Mouse (Mus musculus) T-helper 2 cell (primary cell): ENCODE results near the gene Sec1.

Source experiments
- in situ Hi-C: fragments of 300-600 bp; cut with MboI, MseI; formaldehyde crosslinking; loops from one replicate; pipeline ENCODE4 v1.15.1; 2025; ENCODE audit warnings: high pct_unique_total_duplicates

Gene Sec1

DNA sequence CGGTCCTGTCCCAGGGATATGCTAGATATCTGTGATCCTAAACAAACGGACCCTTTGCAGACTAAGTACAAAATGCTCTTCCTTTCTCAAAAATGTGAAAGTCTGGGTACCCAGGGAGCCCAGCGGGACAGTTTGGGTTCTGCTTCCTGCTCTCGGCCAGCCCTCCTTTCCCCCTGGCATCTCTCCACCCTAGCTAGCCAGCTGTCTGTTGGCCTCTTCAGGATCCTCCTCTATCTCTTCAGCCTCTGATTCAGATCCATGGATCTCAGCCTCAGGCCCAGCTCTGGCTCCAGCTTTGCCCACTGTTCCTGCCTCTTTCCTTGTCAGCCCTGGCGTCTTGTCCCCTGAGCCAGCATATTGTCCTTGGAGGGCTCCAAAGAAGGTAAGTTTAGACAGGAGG lies 52.1 kb downstream of the Sec1 start:
- in situ Hi-C loops = no loop called here

DNA sequence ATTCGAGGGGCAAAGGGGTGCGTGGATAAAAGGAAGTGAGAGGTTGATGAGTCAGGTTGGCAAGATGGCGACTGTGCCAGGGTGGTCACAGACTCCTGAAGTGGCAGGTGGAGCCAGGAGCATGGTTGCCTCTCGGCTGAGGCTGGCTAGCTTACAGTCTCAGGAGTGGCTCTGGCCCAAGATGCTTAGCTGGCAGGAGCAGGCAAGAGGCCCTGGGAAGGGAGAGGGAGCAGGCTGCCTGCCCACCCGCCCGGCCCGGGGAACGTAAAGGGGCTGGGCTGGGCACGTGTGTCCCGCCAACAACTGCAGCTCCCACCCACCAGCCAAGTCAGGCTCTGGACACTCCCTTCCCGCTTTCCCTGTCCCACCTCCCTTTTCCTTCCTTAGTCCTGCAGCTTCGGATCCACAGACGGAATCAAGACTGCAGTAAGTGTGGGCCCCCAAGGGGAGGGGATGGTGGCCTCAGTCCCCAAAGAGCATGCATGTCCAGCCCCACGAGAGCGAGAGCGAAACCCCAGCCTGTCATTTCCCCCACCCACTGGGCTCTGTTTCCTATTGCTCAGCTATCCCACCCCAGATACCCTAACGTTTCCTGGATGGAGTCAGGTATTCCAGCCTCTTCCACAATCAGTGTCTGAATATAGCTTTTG lies 52.7 kb downstream of the Sec1 start:
- in situ Hi-C loops = no loop called here

DNA sequence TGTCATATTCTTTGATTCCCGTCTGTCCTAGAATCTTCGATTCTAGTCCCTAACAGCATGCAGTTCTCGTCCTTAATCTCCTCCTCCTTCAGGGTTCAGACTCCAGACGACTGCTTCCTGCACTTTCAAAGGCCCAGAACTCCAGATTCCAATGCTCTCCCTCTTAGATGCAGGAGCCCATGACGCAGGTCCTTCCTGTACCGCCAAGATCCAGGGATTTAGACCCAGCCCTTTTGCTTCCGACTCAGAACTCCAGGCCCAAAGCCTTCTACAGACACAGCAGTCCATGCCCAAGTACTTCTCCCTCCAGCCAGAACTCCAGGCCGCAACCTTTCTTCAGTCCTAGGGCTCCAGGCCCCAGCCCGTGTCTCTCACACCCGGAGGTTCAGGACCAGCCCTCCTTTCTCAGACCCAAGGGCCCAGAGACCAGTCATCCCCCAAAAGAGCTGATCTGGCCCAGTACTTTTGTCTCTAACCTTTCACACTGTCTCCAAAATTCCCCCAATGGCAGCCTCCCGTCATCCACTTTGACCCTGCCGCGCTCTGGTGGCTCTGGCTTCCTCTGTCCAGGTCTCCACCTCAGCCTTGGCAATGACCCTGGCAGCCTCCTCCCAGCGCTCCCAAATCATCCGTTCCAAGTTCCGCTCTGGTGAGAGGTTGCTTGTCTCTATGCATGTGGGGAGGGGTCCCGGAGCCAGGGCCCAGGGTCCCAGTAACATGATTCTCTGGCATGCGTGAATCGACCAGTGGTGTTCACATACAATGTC lies 53.8 kb downstream of the Sec1 start:
- in situ Hi-C loops = no loop called here

DNA sequence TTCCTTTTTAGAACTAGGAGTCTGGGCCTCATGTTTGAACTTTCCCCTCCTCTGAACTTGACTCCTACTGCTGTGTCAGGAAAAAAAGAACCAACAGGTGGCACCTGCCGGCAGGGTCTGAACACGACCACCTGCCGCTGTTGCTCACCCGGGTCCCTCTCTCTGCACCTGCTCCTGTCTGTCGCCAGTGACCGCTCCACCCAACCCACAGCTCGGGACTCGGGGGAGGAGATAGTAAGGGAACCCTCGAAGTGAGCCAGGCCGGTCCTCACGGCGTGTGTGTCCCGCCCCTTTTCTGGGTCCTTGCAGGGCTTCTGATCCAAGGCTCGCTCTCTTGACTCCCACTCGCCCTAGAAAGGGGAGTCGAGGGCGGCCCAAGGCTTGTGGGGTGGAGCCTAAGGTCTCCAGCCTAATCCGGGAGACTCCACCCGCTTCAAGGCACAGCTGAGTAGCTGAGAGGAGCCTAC lies 54.6 kb downstream of the Sec1 start, which contains the start of gene Mamstr:
Mamstr (plus strand) TSS at position 417 of the 467 bp plus-strand sequence.
- in situ Hi-C loops = no loop called here

DNA sequence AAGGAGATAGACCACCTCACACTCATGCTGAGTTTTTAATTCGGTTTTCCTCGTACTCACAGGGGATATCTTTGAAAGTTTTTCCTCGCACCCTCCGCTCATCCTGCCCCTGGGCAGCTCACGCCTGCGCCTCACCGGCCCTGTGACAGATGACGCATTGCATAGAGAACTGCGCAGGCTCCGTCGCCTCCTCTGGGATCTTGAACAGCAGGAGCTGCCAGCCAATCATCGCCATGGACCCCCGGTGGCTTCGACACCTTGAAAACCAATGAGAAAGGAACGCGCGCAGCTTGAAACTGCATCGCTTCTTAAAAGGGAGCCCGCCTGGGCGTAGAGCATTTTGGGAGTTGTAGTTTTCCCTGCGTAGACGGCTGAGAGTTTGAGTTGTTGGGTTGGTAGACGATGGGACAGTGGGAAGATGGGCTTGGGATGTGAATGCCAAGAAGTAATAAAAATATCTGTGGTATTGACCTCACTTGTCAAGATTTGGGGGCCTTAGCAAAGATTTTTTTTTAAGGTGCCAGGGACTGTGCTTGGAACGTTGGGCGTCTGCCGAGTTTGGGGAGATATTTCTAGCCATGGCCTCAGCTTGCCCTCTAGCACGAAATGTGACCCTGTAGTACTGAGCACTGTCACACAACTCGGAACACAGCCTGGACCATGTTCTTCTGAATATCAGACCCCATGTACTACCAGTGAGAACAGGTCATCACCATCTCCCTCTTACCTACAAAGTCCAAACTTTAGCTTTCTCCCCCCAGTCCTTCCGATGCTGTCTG lies 55.4 kb downstream of the Sec1 start:
- in situ Hi-C loops = no loop called here

DNA sequence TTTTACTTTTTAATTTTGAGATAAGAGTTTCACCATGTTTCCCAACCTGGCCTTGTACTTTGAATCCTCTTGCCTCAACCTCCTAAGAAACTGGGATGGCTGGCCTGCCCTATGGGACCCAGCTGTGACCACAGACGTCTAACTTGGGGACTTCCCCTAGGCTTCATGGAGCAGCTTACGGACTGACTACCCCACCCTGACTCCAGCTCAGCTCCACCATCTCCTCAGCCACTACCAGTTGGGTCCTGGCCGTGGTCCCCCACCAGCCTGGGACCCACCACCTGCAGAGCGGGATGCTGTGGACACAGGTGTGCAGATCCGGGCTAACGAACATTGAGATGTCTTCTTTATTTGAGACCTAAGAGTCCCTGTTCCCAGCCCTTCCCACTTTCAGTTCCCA lies 56.5 kb downstream of the Sec1 start:
- in situ Hi-C loops = no loop called here

DNA sequence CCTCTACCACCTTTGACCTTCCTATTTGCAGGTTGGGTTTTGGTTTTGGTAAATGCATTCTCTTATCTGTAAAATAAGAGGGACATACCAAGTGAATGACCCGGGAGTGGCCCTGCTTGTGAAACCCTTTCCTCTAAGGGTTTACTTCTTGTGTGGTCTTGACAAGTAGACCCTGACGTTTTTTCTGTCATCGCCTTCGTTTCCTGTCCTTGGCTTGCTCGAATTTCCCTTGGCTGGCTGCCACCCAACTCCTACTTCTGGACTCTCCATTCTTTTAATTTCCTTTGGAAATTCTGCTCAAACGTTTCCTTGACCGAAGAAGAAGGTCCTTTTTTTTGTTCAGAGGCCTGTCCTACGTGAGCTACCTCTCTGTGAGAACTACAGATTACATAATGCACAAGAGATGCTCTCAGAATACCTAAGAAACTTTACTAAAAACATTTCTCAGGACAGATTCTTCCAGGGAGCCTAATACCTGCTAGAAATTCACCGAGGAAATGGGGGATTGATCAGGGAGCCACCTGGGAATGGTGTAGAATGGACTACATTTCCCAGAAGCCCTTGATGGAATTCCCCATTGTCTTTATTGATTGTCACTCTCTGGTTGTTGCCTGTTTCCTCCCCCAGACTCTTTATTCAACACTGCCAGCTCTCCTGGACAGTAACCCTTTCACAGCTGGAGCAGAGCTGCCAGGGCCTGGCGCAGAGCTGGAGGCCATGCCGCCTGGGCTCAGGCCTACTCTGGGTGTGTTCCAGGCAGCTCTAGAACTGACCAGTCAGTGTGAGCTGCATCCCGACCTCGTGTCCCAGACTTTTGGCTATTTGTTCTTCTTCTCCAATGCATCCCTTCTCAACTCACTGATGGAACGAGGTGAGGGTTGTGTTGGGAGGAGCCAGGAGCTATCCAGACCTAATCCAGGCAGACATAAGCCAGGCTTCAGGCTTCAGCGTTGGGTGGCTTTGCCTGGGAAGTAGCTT lies 58.2 kb downstream of the Sec1 start:
- in situ Hi-C loops = no loop called here

DNA sequence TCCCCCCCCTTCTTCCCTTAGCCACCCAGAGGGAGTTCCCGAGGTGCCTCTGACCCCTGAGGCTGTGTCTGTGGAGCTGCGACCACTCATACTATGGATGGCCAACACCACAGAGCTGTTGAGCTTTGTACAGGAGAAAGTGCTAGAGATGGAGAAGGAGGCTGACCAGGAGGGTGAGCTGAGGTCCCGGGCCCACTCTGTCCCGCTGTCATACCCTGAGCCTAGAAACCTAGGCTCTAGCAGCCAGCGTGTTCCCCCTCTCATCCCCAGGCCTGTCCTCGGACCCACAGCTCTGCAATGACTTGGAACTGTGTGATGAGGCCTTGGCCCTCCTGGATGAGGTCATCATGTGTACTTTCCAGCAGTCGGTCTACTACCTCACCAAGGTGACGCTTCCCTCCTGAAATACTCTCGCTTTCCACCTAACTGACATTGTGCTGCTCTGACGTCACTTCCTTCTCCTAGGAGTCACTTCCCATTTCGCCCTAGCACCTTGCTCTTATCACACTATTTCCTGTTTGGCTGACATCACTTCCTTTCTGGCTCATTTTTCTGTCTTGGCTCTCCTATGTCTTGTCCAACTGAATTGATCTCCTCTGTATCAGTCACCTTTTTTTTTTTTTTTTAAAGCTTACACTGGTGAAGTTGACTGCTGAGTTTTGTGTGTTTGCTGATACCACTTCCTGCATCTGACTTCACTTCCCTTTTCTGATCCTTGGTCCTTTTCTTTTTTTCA lies 59.1 kb downstream of the Sec1 start:
- in situ Hi-C loops = no loop called here

DNA sequence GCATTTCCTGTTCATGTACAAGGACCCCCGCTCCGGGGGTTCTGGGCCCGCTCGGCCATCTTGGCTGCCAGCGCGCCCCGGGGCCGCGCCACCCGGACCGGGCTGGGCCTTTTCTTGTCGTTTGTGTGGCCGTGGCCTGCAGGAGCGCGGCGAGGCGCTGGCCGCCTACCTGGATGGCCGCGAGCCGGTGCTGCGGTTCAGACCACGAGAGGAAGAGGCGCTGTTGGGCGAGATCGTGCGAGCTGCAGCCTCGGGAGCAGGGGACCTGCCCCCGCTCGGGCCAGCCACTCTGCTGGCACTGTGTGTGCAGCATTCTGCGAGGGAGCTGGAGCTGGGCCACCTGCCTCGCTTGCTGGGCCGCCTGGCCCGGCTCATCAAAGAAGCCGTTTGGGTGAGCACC lies 61.7 kb downstream of the Sec1 start:
- in situ Hi-C loops = no loop called here

DNA sequence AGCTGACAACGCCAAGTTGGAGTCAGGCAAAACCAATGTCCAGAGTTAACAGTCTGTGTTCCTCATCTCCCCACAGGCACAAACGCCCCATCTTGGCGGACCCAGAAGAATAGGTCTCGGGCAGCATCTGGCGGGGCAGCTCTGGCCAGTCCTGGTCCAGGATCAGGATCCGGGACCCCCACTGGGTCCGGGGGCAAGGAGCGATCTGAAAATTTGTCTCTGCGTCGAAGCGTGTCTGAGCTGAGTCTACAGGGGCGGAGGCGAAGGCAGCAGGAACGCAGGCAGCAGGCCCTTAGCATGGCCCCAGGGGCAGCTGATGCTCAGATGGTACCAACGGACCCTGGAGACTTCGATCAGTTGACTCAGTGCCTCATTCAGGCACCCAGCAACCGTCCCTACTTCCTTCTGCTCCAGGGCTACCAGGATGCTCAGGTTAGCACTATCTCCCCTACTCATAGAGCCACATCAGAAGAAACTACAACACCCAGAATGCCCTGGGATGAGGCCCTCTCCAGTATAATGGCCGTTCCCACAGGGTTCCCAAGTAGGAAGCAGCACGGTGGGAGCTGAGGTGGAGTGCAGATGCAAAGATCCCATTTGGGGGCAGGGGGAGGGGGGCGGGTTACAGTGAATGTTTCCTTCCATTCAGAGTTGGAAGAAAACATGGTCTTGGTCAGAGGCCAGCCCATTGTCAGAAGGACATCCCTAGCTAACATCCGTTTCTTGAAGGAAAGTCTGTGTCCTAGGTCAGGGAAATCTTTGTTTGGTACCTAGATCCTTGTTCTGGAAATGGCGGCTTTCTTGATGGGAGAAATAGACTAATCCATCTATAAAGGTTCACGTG lies 63.9 kb downstream of the Sec1 start:
- in situ Hi-C loops = no loop called here

DNA sequence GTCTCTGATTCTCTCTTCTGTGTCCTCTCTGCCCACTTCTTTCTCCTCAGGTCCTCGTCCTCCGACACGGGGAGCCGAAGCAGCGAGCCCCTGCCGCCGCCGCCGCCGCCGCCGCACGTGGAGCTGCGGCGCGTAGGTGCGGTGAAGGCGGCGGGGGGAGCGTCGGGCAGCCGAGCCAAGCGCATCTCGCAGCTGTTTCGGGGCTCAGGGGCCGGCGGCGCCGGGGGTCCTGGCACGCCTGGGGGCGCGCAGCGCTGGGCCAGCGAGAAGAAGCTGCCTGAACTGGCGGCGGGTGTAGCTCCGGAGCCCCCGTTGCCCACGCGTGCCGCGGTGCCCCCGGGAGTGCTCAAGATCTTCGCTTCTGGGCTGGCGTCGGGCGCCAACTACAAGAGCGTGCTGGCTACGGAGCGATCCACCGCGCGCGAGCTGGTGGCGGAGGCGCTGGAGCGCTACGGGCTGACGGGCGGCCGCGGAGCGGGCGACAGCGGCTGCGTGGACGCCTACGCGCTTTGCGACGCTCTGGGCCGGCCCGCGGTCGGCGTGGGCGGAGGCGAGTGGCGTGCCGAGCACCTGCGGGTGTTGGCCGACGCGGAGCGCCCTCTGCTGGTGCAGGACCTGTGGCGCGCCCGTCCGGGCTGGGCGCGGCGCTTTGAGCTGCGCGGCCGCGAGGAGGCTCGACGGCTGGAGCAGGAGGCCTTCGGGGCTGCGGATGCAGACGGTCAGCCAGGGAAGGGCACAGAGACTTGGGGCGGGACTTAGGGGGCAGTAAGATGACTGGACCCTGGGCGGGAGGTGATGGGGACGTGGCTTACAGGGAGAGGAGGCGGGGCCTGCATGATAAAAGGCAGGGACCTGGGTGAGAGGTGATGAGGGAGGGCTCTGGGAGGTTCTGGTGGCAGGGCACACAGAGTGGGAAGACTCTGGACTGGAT lies 65.6 kb downstream of the Sec1 start:
- in situ Hi-C loops = no loop called here
